Mouse (Mus musculus): ENCODE measurements at regions not wholly inside any gene's neighbourhood (a gene's known extent, or its start where the extent isn't known, plus 50 kb on each side); places are given as distances from the start of the nearest gene placed in this dataset.
A peak's percentile ranks its signal among the peaks of the same experiment; 100 is the strongest.
"Not testable (repeated sequence)": the region's sequence is repeated elsewhere in the genome, so short reads cannot be mapped to it uniquely, and the experiment has no call there.

DNA sequence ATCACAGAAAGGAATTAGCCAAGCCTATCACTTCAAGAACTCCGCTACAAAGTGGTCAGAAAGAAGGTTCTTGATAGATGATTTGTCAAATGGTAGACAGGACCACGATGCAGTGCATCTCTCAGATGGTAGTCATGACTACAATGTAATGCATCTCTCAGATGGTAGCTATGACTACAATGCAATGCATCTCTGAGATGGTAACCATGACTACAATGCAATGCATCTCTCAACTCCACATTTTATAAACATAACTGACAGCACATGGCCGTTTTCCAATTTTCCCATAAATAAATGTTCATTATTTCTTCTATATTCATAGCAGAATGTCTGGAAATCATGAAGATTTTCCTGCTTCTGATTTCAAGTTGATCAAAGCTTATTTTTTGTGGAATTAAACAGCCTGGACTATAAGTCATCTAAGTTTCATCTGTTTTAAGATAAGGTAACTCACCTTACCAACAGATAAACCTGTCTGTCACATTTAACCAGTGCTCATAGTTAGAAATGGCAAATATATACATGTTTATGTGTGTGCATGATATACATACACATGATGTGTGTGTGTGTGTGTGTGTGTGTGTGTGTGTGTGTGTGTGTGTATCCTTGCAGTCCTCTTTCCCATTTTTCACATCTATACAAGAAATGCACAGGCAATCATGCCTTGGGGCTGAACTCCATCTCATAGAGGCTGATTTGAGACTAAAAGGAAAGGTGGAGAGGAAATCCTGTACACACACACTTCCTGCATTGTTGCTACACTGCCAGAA is 122.4 kb downstream of the Phf3 start:
- DNase-seq (ENCODE audit: extremely low spot score): no peak

DNA sequence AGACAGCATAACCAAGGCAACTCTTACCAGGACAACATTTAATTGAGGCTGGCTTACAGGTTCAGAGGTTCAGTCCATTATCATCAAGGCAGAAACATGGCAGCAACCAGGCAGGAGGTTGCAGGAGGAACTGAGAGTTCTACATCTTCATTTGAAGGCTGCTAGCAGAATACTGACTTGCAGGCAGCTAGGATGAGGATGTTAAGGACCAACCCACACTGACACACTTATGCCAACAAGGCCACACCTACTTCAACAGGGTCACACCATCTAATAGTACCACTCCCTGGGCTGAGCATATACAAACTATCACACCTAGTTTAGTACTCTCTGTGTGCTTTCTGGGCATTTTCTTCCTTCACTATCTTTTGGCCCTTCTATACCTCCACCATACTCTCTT is 131.8 kb downstream of the Phf3 start:
- no peak for DNase-seq (ENCODE audit: extremely low spot score)

DNA sequence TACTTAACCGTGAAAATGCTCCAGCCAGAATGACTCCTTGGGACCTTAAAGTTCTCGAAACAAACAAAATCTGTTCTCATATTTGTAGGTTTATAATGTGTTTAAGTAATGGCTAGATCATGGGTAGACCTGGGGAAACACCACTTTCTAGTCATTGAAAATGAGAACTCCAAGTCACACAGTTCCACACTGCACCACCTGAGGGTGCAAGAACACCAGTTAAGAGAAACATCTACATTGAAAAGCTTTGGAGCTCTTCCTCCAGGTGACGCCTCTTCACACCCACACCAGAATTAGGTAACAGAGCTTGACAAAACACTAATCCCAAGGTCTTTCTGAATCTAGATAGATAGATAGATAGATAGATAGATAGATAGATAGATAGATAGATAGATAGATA is 132.9 kb downstream of the Phf3 start:
- DNase-seq (ENCODE audit: extremely low spot score): no peak

DNA sequence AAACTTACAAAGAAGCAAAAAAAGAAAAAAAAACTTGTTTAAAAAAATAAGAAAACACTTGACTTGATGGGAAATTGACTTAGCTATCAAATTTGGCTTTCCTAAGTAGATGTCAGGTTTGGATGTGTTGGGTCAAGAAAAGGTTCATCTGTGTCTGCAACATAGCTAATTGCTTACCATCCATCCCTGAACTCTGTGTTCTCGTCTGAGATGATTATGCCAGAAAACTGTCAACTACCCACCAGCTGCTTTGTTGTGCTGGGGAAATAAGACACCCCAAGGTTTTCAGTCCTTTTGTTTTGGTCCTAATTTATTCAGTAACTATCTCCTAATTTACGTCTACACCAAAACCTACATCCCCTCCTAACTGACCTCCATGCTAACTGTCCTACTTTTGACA is 152.2 kb downstream of the Phf3 start:
- no peak for DNase-seq (ENCODE audit: extremely low spot score)

DNA sequence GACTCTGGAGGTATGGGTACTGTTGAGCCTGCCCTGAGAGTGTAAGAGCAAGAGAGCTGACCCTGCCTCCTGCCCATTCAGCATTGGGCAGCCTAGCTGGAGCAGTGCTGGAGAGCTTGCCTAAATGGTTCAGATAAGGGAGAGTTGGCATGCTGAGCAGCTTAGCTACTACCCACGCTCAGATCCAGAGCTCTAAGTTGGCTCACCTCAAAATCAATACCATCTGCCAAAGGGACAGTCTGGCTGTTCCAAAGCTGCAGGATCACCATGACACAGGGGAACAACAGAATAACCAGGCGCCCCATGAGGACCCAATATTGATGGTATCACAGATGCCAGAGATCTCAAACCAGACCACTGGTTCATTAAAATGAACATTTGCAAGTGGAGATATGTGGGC is 152.9 kb downstream of the Phf3 start:
- DNase-seq (ENCODE audit: extremely low spot score): no peak

DNA sequence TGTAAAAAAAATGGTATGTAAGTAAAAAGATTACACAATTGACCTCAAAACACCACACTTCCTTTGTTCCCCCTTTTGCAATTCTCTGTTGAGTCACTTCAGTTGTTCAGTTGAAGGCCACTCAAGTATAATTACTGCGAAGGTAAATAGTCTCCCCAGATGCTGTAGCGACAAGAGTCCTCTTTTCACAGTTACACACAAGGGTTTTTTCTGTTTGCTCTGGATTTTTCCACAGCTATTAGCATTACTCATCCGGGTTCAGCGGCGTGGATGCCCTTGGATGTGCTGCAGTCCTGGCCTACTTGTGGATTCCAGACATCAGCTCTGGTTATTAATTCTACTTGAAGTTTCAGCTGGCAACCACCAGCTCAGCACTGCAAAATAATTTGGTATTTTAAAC is 155.1 kb downstream of the Phf3 start:
- no peak for DNase-seq (ENCODE audit: extremely low spot score)

DNA sequence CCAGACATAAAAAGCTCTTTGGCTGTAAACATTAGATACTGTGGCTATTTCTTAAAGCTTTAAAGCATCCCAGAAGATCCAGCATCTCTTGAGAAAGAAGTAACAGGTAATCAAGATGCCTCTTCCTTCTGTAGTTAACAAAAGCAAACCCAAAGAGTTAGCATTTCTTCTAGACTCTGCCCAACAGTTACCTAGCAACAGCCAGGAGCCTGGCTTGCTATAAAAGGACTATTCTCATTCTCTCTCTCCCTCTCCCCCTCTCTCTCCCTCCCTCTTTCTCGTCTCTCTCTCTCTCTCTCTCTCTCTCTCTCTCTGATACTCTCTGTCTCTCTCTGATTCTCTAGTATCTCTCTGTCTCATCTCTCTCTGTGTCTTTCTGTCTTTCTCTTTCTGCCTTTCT is 157.4 kb downstream of the Phf3 start:
- DNase-seq (ENCODE audit: extremely low spot score): no peak

DNA sequence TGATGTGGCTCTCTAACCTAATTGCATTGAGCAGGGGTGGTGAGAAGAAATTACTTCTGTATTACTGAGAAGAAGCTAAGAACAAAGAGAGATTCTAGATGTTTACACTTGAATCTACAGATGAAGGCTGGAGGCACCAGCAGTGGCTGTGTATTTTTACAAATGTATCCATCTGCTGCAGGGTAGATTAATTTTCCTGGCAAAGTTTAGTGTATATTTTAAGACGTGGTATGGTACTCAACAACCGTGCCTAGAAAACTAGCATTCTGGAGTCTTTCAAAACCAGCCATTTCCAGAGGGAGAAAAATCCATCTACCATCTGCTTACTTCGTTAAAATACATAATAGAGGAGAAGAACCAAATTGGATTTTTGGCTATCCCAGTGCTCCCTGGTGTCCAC is 172.6 kb downstream of the Phf3 start:
- no peak for DNase-seq (ENCODE audit: extremely low spot score)

DNA sequence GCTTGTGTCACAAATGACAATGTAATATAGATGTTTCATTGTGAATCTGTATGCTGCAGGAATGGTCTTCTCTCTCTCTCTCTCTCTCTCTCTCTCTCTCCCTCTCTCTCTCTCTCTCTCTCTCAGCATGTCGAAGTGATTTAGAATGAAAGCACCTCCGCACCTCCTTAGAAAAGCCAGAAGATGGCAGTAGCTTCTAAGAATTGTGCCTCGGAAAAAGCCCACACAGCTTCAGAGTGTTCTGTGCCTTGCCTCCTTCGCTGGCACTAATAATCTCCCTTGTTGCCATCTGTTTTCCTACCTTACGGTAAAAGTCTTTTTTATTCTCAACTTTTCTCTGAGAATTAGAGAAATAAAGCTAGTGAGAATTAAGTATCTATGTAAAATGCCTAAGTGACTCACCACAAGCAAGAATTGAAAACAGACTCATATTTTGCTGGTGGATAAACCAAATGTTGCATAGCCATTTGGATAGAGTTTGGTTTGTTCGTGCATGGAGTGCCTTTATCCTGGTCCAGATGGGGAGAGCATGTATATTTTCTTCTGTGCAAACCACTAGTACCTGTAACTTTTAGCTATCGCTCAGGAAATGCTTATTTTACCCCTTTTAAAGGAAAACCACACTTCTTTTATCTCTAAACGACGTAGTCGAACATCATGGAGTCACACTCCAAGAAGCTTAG is 173.2 kb downstream of the Phf3 start:
- DNase-seq (ENCODE audit: extremely low spot score): peak; percentile 31

DNA sequence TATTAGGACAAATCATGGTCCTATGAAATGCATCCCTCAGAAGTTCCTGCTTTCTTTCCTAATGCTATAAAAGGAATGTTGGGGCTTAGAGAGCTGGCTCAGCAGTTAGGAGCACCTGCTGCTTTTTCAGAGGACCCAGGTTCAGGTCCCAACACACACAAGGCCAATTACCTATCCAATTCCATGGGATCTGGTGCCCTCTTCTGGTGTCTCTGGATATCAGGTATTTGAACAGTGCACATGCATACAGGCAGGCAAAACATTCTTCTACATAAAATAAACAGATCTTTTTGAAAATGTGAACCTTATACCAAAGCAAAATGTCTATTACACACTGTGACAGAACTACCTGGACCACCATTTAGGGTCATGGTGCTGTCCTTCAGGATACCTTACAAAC is 177.4 kb downstream of the Phf3 start:
- DNase-seq (ENCODE audit: extremely low spot score): no peak

DNA sequence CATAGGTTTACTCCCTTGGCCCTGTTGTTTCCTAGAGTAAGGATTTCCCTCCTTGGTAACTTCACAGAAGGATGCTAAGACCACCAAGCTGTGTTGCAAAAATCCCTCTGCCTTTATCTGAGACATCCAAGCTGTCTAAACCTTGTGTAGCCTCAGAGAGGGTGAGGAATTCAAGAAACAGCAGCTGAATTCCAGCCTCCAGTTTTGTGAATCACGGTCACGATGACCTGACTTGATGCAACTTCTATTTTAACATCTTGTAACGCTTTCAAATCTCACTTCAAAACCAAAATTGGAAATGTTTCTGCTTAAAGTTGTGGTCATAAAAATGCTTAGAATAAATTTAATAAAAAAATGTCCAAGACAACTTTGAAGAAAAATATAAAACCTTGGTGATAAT is 188.4 kb downstream of the Phf3 start:
- no peak for DNase-seq (ENCODE audit: extremely low spot score)

DNA sequence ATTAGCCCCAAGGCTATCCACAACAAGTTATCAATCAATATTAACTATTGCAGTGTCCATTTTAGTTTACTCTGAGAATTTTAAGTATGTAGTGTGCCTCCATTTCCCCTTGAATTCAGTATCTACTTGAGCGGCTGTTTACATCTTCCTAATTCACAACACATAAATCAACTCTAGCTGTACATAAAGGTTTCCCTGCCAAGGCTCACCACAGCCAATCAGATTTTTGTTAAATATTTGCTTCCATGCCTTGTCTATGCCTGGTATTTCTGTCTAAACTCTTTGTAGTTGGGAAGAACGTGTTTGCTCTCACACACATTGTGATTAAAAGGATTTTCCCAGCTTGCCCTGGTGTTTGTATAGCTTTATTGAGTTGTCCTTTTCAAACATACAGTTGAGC is 189.8 kb downstream of the Phf3 start:
- no peak for DNase-seq (ENCODE audit: extremely low spot score)

DNA sequence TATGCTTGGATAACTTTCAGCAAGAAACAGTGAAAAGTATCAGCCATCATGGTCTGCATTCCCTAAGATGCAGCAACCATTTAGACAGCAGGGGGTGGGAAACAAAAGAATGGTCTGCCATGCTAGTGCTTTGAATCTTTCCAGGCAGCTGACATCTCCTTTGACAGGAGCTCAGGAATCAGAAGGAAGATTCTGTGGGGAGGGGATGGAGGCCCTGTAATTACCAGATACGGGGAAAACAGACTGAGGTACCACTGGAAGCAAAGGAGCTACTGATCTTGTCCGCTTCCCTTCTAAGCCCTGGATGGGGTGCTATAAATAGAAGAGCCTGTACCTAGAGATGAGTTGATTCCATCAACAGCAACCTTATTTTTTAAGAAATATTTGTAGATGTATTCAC is 233.9 kb downstream of the Phf3 start:
- peak; percentile 15 for DNase-seq (ENCODE audit: extremely low spot score)

DNA sequence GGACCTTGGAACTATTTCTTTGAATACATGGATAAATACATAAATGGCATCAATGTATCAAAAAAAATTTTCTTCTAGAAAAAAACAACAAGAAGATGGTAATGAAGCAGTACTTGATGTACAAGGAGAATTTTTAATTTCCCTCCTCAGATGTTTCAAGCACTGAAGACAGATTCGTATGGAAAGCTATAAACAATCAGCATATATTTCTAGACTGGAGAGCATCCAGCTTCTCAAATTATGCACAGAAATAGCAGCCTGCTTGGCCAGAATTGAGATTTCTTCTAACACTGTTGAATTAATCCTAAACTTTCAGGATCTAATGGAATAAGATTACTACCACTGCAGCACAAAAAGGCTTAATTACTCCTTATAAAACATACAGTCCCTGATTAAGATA is 241.0 kb downstream of the Phf3 start:
- no peak for DNase-seq (ENCODE audit: extremely low spot score)

DNA sequence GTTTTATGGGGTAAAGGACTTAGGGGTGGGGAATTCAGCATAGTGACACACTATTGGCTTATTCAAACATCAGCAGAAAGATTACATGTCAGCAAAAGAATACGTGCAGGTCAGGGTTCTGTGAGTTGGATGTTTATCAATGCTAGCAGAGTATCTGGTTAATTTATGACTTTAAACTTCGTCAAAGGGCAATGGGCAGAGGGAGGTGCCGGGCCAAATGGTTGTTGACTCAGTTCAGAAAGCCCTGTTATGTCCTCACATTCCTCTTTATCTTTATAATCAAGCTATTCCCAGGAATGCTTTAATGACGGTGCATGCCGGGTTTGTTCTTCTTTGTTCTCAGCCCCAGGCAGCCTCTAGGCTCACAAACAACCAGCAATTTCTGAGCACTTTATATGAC is 245.9 kb downstream of the Phf3 start:
- DNase-seq (ENCODE audit: extremely low spot score): not testable (repeated sequence)

DNA sequence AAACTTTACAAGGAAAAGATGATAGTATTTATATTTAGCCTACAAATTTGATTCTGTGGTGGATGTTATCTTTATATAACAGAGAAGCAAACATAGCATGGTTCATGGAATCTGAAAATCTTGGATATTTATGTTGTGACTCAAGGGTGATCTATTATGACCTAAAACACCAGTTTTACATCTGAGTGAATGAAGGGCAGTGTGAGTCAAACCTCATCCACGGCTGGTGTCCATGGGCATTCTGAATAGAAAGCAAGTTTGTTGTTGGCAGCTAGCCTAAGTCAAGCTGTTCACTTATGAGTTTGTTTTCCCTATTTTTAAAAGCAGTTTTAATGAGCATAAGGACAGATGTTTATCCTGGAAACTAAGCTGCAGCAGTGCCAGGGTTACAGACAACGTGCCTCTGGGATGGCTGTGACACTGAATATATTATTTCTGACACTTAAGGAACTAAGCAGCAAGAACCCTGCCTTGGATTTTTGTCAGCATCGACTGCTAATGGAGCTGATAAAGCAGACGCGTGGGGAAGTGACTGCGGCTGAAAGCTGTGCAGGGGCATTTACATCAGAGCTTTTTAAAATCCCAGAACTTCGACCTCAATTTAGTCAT is 278.5 kb downstream of the Phf3 start:
- DNase-seq (ENCODE audit: extremely low spot score): no peak

DNA sequence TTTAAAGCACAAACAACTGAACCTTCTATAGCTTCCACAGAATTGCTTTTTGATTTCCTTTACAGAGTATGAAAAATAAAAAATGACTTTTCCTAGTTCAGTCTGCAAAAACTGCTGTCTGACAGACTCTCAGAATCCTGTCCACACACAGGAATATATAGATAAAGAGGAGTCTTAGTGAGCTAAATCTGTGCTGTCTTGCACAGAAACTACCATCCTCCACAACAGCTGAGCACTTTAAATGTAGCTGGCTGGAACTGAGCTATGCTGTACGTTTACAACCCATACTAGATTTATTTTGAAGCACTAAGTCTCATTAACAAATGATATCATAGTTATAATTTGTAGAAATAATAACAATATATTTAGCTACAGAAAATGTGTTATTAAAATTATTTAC is 279.7 kb downstream of the Phf3 start:
- no peak for DNase-seq (ENCODE audit: extremely low spot score)

DNA sequence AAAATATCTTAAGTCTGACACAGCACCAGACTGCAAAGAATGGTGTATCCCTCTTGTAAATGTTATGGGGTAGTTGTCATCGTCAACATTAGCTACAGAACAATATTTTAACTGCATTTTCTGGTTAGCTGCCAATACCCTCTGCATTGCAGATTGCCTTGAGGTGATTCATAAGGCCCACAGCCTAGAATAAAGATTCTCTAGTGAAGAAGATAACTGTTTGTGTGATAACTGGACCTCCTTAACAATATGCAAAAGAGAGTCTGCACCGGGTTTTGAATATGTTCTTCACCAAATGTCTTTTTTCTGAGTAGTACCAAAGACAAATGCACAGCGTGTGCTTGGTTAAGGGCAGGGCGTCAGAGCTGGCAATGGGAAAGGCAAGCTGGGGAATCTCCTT is 283.0 kb downstream of the Phf3 start:
- DNase-seq (ENCODE audit: extremely low spot score): no peak

DNA sequence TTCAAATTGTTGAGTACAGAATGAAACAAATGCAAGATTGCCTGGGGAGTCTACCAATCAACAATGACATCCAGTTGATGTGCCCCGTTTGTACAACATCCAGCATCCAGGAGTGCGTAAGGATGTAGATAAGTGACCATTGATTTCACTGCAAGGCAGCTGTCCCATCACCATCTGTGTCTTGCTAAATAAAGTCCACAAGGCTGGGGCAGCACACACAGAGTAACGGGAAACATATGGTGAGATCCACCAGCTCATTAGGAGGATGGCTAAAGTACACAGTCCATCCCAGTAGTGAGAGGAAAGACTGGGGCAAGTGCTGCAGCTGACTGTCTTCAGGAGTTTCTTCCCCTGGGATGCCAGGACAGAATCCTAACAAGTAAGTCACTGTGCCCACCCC is 284.8 kb downstream of the Phf3 start:
- no peak for DNase-seq (ENCODE audit: extremely low spot score)

DNA sequence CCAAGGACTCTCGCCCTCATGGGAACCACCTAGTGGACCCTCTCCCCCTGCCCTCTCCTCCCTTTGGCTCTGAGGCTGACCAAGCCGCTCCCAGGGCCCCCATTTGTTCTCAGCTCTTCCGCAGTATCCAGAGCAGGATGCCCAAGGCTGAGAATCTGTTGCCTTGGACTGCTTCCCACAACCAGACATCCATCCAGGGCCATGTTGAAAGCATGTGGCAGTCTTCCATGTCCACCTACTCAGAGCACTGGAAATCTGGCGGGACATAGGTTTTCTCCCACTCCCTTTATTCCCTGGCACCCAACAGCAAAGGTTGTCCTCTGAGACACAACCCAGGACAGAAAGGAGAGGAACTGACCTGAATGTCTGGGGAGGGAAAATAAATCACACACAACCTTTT is 285.4 kb downstream of the Phf3 start:
- DNase-seq (ENCODE audit: extremely low spot score): no peak

DNA sequence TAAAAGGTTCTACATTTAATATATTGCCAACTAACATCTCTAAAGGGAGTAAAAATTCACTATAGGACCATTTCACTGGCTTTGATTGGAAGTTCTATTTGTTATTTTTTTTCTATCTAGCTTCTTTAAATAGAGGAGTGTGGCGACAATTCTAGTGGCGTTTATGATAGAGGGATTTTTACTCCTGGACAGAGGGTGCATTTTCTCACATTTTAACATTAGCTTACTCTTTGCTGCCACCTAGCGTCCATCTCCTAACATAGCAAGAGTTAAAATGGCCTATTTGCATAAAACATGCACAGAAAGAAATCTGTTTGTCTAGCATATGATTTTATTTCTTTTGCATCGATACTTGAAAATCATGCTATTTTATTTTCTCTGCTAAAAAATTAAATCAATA is 288.9 kb downstream of the Phf3 start:
- DNase-seq (ENCODE audit: extremely low spot score): peak; percentile 45

DNA sequence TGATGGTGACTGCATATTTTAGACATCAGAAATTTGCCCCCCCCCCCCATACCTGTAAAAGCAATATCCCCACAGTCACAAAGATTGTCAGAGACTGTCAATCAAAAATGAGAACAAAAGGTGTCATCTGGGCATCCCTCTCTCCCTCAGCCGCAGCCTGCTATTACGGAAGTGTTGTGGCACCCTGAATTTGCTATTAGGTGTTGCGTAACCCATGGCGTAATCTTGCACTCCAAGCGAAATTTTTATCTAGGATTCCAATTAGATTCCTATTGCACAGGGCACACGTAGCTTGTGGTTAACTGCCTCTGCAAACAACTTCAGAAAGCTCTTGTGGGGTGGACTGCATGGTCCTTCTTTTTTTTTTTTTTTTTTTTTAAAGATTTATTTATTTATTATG is 289.9 kb downstream of the Phf3 start:
- DNase-seq (ENCODE audit: extremely low spot score): no peak

DNA sequence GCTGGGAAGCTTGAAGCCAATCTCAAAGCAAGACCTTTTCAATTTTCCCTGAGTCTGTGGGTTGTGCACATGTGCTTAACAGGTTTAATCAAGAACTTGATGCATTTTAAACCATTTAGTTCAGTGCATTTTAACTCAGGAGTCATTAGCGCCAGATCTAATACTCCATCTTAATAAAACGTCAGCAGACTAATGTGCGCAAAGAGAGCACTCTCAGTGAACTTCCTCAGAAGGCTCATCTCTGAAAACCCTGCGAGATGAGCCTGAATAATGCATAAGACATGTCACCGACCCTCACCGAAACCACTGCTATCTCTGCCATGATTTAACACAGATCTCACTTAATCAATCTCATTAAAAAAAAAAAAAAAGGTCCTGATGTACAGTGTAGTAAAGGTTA is 309.0 kb downstream of the Phf3 start:
- DNase-seq (ENCODE audit: extremely low spot score): no peak

Measured in embryo, embryonic 9.5 days (tissue).